Mouse (Mus musculus) megakaryocyte, embryonic 14.5 days (primary cell): Measurements from ENCODE around the gene Oprl1.

Experiments used
- FLI1 ChIP-seq: IDR thresholded peaks from 2 replicates; pipeline ENCODE4 v1.6.1; 2012; ENCODE audit warnings: low read length, inconsistent platforms, mixed read lengths
- GATA1 ChIP-seq: IDR thresholded peaks from 3 replicates; pipeline ENCODE4 v1.6.1; 2012; ENCODE audit warnings: mixed read lengths, low read length, inconsistent platforms, borderline replicate concordance

GRCm38 (mm10) chr2:181722213-181722612, 7.4 kb downstream of the Oprl1 start:
- TF ChIP-seq GATA1 (no peak), FLI1 (no peak)
